Mouse (Mus musculus) ovary, adult 18-20 months (tissue): ENCODE data around the gene Pck1.

Source experiments
- DNase-seq: peaks from one replicate; pipeline ENCODE4 v3.0.0; 2022; ENCODE audit warnings: low spot score, mixed read lengths

Gene Pck1

DNA sequence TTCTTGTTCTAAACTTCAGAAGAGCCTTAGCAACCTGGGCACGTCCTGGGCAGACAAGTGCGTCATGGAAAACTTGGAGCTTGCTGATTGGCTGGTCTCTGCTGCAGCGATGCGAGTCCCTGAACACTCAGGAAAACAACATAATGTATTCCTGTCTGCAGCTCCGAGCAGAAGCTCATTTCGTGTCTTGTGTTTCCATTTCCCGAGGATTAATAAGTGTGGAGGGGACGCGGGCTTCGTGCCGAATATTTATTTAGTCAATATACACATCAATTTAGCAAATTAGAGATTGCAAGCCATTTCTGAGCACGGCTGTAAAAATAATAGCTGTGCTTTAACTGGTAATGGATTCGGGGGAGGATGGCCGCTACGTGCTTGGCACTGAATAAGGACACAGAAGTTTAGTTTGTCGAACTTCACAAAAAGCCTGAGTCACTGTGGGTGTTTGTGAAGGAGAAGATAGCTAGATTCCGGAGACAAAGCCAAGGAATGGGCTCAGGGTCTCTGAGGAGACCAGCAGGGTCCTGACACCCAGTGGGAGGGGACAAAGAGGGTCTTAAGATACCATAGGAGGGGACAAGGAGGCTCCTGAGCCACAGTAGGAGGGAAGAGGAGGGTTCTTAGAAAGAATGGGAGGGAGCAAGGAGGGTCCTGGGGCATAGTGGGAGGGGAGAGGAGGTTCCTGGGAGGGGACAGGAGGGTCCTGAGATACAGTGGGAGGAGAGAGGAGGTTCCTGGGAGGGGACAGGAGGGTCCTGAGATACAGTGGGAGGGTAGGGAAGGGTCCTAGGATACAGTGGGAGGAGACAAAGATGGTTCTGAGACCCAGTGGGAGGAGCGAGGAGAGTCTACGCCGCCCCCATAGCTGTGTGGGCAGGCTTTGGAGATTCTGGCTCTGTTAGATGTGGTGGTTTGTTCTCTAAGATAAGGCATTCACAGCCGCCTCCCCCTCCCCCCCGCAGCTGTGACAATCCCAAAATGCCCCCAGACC lies 21.0 kb downstream of the Pck1 start:
- peak; percentile 74 for DNase-seq

DNA sequence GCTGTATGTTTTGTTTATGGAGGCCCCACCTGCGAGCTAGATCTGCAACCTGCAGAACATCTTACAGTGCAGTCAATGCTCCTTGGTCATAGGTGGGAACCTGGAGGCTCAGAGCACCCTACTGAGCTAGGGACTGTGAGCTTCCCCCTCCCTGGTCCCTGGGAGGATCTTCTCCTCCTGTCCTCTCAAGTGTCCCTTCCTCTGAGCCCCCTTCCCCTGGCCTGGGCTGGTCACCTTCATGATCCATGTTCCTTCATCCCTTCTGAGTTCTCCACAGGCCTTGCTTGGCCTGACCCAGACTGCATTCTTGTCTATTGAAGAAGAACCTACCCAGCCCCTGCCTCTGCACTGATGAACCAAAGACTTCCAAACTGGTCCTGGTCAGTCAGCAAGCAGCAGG lies 21.7 kb downstream of the Pck1 start:
- DNase-seq, result peak; percentile 0

DNA sequence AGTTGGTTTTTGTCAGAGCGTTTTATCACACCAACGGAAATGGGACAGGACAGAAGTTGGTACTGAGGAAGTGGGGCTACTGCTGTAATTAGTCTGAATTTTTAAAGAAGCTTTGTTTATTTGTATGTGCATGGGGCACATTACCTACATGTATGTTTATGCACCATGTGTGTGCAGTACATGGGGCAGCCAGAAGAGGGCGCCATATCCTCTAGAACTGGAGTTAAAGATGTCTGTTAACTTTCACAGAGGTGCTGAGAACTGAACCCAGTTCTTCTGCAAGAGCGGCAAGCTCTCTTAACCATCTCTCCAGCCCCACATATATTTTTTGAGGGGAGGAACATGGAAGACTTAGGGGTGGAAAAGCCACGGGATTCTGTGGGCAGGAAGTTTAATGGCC lies 22.9 kb downstream of the Pck1 start:
- peak; percentile 0 for DNase-seq

DNA sequence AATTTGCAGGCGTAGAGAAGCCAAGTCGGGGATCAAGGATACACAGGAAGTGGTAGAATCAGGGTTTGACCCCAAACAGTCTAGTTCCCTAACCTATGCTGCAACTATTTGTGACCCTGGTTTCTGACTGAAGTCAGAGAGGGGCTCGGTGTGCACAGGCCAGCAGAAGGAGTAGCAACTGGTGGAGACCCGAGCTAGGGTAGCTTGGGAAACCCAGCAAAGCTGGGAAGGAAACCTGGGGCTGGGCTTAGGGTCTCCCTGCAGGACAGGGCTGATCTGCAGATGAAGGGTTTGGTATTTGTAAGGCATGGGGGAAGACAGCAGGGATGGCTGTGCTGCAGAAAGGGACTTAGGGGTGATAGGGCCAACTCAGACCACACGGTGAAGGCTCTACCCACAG lies 24.6 kb downstream of the Pck1 start:
- DNase-seq, result peak; percentile 1

DNA sequence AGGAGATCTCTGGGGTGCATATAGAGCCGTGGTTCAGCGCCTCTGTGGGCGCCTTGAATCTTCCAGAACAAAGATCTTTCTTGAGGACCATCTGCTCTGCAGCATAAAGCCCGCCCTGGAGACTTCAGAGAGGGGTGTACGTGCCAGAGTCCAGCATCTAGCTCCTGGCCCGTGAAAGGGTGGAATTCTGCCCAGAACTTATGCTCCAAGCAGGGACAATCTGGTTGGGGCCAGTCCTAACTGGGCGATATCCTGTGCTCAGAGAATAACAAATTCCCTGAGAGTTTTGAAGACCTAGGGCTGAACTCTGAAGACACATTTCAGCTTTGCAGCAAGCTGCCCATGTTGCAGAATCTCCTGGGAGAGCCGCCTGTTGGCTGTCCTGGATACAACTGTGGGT lies 25.1 kb downstream of the Pck1 start:
- DNase-seq, result no peak

DNA sequence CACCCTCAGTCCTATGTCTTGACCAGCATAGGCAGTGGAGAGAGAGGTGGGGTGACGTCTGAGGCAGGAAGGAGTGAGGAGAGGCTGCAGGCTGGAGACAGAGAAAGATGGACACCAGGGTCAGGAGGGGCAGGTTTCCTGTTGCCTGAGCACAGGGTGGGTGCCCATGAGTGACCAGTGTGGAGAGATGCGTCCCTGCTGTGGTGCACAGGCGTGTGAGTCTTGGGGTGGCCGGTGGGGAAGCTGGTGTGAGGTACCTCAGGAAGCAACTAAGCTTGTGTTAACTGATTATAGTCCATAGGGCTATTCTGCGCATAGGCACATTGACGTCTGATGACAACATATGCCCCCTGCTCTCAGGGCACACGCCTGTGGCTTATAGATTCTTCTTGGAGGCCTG lies 26.2 kb downstream of the Pck1 start:
- DNase-seq, result peak; percentile 1

DNA sequence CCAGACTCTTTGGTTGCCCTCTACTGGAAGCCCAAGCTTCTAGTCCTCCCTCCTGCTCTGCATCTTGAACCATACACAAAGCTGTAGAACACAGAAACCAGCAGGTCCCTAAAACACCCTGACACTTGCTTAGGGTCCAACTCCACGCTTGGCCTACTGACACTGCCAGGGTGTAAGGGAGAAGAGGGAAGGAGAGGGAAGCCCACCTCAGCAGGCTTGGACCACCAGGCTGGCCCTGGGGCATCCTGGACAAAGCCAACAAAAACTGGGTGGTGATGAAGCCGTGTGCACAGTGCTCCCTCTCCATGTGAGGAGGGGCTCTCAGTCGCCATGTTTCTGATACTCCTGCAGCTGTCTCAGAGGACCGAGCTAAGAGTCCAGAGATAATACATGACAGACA lies 27.2 kb downstream of the Pck1 start:
- DNase-seq, result no peak

DNA sequence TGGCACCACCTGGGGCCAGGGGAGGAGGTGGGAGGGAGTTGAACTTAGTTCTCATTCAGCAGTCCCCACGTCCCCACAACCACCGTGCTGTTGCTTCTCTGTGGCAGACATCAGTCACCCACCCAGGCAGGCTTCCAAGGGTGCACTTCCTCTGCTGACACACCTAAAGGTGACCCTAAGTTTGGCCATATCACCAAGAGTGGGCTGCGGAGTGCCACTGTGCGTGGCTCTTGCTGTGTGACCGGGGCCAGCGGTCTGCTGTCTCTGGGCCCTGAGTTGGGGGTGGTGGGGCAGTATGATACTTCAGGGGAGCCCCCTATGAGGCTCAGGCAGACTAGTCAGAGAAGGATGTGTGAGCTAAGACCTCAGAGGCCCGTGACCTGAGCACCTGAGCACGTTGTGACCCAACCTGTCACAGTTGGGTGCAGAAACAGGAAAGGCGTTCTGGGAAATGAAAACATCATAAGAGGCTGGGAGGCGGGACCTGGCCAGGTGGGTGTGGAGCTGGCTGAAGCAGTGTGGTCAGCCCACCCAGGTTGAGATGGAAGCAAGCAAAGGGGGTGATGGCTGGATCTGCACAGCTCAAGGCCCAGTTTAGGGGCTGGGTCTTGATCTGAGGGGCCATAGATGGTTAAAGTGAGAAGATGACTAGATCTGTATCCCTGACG lies 28.0 kb downstream of the Pck1 start:
- DNase-seq, result no peak

DNA sequence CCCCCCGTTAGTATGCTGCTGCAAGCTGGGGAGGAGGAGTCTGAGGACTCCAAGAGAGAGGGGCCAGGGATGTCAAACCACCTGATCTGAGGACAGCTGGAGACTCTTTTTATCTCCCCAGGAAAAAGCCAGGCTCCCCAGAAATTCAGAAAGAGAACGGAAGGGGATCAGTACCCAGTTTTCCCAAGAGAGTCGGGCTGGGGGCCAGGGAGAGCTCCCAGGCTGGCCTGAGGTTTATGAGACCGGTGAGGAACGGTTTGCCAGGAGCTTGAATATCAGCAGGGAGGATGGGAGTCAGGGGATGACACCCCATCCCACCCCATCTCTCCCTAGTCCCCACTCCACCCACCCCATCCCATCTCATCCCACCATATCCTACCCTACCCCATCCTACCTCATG lies 28.6 kb downstream of the Pck1 start:
- DNase-seq, result no peak

DNA sequence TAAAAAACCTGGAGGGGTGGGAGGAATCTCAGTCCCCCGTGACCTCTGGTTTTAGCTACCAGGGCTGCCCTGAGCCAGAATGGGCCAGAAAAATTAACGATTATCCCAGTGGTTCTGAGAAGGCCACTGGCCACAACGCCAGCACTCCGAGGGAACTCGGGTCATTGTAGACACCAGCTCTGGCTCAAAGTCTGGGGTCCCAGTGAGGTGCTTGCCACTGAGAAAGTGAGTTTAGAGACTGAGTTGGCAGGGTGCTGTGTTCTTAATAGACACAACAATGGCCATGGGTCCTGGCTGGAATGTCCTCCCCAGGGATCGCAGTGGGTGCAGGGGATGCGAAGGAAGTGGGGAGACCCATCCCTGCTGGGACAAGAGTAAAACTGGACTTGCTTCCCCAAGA lies 29.1 kb downstream of the Pck1 start:
- DNase-seq, result no peak

DNA sequence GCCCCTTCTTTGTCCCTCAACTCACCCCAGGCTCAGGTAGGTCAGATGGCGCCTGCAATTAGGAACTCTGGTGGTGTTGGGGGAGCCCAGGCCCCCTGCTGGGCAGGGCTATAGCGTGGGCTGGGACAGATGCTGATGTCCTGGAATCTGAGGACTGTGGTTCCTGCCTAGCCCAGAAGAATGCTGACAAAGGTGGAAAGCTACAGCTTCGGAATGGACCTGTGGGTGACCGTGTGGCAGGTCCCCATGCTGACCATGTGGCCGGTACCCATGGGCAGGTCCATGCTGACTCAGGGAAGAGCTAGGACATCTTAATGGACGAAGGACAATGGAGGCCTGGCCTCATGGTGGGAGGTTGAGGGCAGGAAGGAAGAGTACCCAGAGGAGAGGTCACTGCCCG lies 29.9 kb downstream of the Pck1 start:
- no peak for DNase-seq

DNA sequence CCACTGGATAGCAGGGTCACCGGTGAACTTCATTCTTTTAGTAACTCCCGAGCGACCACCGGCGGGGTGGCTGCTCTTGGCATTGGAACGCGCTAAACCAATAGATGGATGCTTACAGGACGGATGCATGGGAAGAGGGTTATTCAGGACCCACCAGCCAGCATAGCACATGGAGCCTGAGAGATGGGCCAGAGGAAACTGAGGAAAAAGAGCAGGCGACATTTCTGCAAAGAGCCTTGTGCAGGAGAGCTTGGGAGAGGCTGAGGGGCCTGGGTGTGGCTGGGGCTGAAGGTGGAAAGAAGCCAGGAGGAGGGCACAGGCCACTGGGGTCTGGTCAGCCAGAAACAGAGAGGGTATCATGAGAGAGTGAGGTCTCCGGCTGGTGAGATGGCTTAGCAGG lies 30.5 kb downstream of the Pck1 start:
- DNase-seq, result no peak

DNA sequence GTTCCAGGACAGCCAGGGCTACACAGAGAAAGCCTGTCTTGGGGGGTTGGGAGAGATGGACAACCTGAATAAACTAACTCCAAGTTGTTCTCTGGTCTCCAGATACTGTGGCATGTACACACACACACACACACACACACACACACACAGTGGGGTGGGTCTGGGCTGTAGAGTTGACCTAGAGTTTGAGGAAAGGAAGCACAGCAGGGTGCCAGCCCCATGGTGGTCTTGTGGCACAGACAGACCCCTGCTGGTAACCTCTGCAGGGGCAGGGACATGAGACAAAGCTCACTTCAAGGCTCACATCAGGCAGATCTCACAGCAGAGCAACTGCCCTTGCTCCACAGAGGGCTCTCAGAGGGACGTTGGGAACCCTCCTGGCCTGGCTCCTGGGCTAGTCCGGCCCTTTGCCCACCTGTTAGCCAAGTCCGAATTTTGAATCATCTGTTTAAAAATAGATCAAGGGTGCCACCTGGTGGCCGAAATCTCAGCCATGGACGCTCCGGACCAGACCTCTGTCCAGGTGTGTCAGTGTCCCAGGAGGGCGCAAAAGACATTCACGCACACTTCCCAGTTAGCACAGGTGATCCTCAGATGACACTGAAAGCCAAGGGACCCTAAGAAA lies 31.1 kb downstream of the Pck1 start:
- DNase-seq, result no peak

DNA sequence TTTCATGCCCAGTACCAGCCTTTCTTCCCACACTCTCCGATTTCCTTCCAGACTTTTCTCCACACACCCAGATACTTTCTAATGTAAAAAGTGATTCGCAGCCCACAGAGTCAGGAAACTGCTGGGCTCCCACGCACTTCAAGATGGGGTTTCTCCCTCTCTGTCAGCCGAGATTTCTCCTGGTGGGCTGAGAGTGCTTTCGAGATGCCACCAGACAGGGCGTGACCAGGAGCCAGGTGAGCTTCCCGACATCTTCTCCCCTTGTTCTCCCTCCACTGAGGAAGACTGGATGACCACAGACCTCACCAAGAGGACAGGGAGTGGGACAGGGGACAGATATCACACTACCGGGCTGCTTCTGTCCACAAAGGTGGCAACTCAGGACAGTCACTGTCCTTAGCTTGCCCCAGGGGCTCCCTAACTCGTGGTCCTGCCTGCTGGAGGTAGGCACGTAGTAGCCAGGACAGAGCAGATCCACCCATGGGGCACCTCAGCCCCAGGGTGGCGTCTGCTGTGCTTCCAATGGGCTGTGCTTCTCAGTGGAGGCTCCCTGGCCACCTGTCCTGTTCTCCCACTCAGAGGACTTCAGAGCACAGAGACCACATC lies 31.7 kb downstream of the Pck1 start:
- DNase-seq, result peak; percentile 0

DNA sequence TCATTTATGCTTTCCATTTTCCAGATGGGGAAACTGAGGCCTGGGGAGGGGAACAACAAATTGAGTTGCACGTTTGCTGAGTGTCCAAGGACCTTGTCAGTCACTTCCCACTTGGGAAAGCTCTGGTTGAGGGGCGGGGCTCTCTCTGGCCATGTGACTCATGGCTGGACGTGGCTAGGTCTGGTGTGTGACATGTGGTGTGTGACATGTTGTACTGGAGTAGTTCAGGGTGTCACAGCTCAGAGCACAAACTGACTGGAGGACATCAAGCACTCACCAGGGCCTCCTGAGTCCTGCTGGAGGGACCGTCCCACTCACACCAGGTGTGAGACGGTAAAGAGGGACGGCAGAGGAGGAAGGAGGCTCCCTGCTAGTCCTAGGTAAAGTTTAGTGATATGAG lies 32.4 kb downstream of the Pck1 start:
- peak; percentile 1 for DNase-seq

DNA sequence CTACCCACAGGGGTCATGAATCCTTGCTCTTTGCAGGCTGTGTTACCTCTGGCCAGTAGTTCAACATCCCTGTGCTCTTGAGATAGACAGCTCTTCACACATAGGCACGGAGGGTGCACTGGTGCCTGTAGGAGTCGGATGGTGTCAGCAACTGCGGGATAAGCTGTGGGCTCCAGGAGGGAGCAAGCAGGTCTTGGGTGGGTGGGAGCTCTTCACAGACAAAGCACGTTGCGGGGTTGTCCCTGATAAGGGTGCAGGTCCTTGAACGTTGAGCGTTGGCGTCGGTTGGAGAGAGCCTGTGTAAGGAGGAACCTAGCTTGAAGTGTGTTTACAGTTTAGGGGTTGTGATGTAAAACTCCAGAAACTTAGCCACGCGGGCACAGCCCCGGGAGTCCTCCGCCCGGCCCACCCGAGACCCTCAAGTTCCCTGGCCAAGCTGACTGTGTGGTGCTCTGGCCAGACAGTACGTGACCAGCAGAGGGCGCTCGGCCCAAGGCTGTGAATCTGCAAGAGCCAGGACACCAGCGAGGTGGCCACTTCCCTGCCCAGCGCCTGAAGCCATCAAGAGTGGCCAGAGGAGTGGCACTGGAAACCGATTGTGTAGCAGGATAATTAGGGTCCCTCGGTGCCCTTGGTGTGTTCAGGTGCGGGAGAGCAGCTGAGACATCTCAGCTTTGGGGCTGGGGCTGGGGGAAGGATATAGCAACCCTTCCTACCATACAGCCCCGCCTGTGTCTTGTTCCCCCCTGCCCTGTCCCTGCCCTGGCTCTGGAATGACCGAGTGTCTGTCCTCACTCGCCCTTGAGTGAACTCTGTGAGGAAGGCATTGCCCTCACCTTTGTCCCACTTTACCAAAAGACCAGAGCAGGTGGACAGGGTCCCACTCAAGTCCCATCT lies 33.4 kb downstream of the Pck1 start:
- DNase-seq, result peak; percentile 50

DNA sequence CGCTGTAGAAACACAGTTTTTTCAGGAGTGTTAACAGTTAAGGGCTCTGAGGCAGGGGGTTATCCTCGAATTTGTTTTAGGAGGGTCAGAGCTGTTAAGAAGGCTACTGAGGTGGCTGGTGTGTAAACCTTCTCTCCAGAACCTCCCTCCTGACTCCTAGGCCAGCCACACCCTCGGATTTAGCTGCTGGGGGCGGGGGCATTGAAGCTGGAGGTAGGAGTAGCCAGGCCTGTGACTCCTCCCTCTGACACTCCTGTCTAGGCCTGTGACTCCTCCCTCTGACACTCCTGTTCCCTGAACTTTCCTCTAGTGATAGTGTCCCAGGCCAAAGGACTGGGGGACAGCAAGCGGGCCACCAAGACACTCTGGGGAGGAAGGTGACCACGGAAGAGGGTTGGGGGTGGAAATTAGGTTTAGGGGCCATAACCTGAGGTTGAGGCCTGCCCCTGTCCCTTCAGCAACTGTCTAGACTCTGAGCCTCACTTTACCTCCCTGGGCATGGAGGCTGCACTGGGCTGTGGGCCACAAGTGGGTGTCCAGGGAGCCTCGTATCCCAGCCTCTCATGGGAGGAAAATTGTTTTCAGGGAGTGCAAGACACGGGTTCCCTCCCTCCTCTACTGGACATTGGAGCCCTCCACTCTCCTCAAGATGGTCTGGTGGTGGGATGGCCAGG lies 34.5 kb downstream of the Pck1 start:
- no peak for DNase-seq

DNA sequence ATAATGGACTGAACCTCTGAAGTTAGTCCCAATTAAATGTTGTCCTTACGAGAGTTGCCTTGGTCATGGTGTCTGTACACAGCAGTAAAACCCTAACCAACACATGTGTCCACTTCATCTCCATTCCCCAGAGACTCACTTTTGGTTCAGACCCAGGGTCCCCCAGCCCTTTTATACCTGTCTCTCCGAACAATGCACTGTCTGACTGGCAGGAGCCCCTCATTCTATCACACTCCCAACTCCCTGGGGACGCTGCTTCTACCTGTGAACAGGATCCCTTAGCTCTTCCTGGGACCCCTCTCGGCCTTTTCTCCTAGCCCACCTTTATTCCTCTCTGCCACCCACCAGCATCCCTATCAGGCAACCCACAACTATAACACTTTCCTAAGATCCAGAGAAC lies 41.9 kb downstream of the Pck1 start:
- DNase-seq, result no peak

DNA sequence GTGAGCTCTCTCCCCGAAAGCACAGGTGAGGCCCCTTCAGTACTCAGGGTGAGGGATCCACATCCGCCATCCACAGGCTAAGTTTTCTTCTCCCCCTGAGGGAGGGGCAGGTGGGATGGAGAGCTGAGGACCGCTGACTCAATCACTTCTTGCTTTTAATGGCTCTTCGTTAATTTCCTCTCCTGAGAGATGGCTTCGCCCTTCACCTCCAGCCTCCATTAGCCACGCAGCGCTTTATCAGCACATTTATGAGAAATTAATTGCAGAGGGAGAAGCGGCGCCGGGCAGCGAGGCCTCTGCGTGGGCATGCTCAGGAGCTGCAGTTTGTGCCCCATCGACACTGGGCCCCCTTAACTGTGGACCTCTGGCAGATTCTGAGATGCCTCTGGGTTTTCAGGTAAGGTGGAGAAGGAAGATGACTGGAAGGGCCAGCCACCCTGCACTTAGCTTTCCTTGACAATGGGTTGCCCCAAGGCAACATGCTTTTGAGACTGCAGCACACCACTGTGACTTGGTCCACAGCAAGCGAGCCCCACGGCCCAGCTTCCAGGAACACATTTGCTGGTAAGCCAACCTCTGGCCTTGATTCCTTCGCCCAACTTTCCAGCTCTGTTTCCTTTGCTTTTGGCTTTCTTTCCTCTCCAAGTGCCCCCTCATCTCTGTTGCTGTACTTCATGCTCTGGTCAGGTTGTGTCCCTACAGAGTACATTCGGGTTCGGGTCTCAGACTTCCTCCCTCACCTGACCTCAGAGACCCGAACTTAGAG lies 50.3 kb downstream of the Pck1 start:
- DNase-seq, result no peak

DNA sequence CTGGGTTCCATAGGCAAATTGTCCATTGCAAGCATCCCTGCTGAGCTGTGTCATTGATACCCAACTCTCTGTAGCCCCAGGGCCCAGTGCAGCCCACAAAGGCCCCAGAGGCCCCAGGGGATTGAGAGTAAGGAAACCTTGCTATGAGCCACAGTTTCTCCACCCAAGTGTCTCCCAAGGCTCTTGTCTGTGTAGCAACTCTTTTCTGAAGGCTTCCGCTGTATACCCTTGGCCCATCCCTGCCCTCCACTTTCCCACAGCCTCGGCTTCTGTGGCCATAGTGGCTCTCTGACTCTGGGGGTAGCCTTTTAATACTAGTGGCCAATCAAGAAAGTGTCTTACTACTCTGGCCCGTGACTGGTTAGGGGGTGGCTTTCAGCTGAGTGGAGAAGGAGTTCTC lies 50.9 kb downstream of the Pck1 start:
- DNase-seq, result no peak
